Mouse (Mus musculus) regulatory T cell (primary cell): Measurements from ENCODE around the gene D6Wsu163e.

Experiments used
- in situ Hi-C: fragments of 300-600 bp; cut with MboI, MseI; formaldehyde crosslinking; loops from one replicate; pipeline ENCODE4 v1.15.1; 2025; ENCODE audit warnings: high pct_unique_total_duplicates

Gene D6Wsu163e

GRCm38 (mm10) chr6:126939487-126940171 lies at the start of gene D6Wsu163e, which contains the start of gene Rad51ap1:
Gene D6Wsu163e, plus strand, starts transcription at chr6:126939962.
Gene Rad51ap1, minus strand, starts transcription at chr6:126939587.
- in situ Hi-C loops = loop anchor here (10.0 kb wide), 1 partner anchor 165 kb away; the partner anchor contains the start of gene Tigar

GRCm38 (mm10) chr6:126907378-126907777 lies 32.4 kb upstream of the D6Wsu163e start:
- in situ Hi-C loops = no loop called here

GRCm38 (mm10) chr6:126907876-126908275 lies 31.9 kb upstream of the D6Wsu163e start:
- in situ Hi-C loops = no loop called here

GRCm38 (mm10) chr6:126910727-126911126 lies 29.0 kb upstream of the D6Wsu163e start:
- in situ Hi-C loops = loop anchor here (10.0 kb wide), 1 partner anchor 1744 kb away; no protein-coding TSS in a partner anchor

GRCm38 (mm10) chr6:126914928-126915327 lies 24.8 kb upstream of the D6Wsu163e start:
- in situ Hi-C loops = loop anchor here (10.0 kb wide), 1 partner anchor 1740 kb away; no protein-coding TSS in a partner anchor

- in situ Hi-C loops = no loop called here
These were observed 18.5 kb upstream of the D6Wsu163e start, which contains the start of gene Dyrk4 for GRCm38 (mm10) chr6:126921111-126921881. Gene Dyrk4, minus strand, starts transcription at chr6:126921839.

- in situ Hi-C loops = loop anchor here (5.0 kb wide), 1 partner anchor 649 kb away; no protein-coding TSS in a partner anchor
These were observed 6.9 kb upstream of the D6Wsu163e start for GRCm38 (mm10) chr6:126932896-126933295.

- in situ Hi-C loops = no loop called here
These were observed 1.7 kb upstream of the D6Wsu163e start for GRCm38 (mm10) chr6:126938047-126938446.

GRCm38 (mm10) chr6:126938853-126939486 lies 792 bp upstream of the D6Wsu163e start:
- in situ Hi-C loops = no loop called here

GRCm38 (mm10) chr6:126940451-126940850 lies 689 bp downstream of the D6Wsu163e start:
- in situ Hi-C loops = loop anchor here (10.0 kb wide), 1 partner anchor 164 kb away; the partner anchor contains the start of gene Tigar

- in situ Hi-C loops = loop anchor here (5.0 to 10.0 kb wide), 3 partner anchors 101 to 429 kb away; partner anchors contain the start of genes Ndufa9 and Tigar
These were observed 8.6 kb downstream of the D6Wsu163e start for GRCm38 (mm10) chr6:126948336-126948735.

- in situ Hi-C loops = loop anchor here (10.0 kb wide), 1 partner anchor 179 kb away; no protein-coding TSS in a partner anchor
These were observed 16.0 kb downstream of the D6Wsu163e start for GRCm38 (mm10) chr6:126955734-126956133.

GRCm38 (mm10) chr6:126961371-126962018 lies 21.7 kb downstream of the D6Wsu163e start:
- in situ Hi-C loops = no loop called here

- in situ Hi-C loops = no loop called here
These were observed 22.9 kb downstream of the D6Wsu163e start for GRCm38 (mm10) chr6:126962709-126963108.

GRCm38 (mm10) chr6:126963426-126963825 lies 23.7 kb downstream of the D6Wsu163e start:
- in situ Hi-C loops = no loop called here

- in situ Hi-C loops = loop anchor here (5.0 kb wide), 1 partner anchor 51 kb away; the partner anchor contains the start of gene Fgf6
These were observed 26.7 kb downstream of the D6Wsu163e start for GRCm38 (mm10) chr6:126966241-126967026.

- in situ Hi-C loops = no loop called here
These were observed 41.9 kb downstream of the D6Wsu163e start for GRCm38 (mm10) chr6:126981539-126982234.

- in situ Hi-C loops = no loop called here
These were observed 53.9 kb downstream of the D6Wsu163e start for GRCm38 (mm10) chr6:126993676-126994075.

- in situ Hi-C loops = no loop called here
These were observed 55.7 kb downstream of the D6Wsu163e start for GRCm38 (mm10) chr6:126995494-126995893.

- in situ Hi-C loops = no loop called here
These were observed 56.6 kb downstream of the D6Wsu163e start for GRCm38 (mm10) chr6:126996399-126996798.
